Mouse (Mus musculus): ENCODE data around the gene Ap5s1. TPM values are rescaled to one million over a fixed set of nuclear protein-coding genes. Genes with fewer than 3 reads are reported as not detected.

The Ap5s1 gene
- polyA plus RNA-seq, 1 experiment from 2014 or later = 23.8 TPM

DNA sequence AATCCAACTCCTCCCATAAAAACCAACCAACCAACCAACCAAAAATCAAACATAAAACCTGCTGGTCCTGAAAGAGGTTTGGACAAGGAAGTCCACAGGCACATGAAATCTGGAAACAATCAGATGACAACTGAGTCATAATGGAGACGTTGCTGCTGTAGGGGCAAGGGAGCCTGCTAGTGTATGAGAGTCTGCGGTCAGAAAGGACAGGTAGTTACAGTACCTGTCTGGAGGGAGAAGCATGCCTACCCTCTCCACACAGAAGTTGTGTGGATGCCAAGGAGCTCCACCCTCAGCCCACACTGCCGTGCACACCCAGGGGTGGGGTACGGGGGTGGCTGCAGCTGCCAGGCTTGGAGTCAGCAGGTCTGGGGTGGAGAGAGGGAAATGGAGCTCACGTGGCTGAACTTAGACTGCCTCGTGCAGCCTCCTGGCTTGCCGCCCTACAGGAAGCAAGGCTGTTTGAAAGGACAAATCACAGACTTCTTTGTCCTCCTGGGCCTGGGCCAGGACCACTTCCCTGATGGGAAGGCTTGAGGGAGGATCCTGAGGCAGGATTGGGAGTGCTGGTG is 2.4 kb upstream of the Ap5s1 start:
- Histone ChIP-seq H3K27ac (replicated peaks; ENCODE audit: low read depth, low read length) (no peak overlapping the region), H3K4me3 (ENCODE audit: low read depth, low read length) (no peak overlapping the region), H3K4me1 (ENCODE audit: control insufficient read depth, insufficient read depth, low read length) (no peaks in the 10 kb centered on the region), H3K36me3 (replicated peaks; ENCODE audit: control insufficient read depth, insufficient read depth, low read depth, low read length) (no peaks in the 10 kb centered on the region), H3K9ac (replicated peaks; ENCODE audit: low read length) (peak overlapping the region; percentile 29; the same call in 1 of the 2 replicates), H3K27me3 (ENCODE audit: control insufficient read depth, insufficient read depth, low read length) (no peaks in the 10 kb centered on the region), H3K4me2 (ENCODE audit: low read depth, low read length) (no peak overlapping the region), H3K9me3 (replicated peaks; ENCODE audit: control insufficient read depth, low read length) (no peaks in the 10 kb centered on the region)
- ATAC-seq (replicated peaks; ENCODE audit: insufficient number of reproducible peaks, low FRiP score, low TSS enrichment, low read depth) (0 out of 2 replicates have a peak, but pooled peaks have one; percentile 24), DNase-seq (ENCODE audit: low spot score) (peak; percentile 37)
- WGBS = 41% methylated on average over 7 of the region's 7 CpGs

DNA sequence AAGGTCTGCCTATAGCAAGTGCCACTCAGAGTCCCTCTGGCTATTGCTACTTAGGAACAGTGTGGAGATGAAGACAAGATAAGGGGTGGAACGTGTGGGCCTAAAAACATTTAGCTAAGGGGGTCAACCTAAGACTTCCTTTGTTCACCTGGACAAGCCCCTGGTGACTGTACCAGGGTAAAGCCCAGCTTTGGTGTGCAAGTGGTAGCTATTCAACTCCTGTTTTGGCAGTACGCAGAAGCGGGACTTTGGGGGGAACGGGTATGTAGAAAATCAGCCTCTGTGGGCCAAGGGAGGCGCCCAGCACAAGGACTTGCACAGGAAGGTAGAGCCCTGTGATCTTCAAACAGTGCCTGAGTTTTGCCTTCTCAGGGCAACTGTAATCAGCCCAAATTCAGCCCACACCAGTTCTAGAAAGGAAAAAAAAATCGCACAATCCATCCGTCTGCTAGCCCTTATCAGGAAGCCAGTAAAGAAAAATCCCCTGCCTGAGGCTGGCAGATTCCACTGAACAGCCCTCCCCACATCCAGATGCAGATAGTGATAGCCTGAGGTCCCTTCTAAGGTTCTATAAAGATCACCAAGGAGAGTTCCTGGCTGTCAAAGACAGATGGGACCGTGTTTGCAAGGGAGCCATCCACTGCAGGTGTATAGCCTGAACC is 1.2 kb upstream of the Ap5s1 start:
- DNase-seq (ENCODE audit: low spot score) (no peak), ATAC-seq (replicated peaks; ENCODE audit: insufficient number of reproducible peaks, low FRiP score, low TSS enrichment, low read depth) (no peak)
- no peaks in the 10 kb centered on the region for H3K36me3 ChIP-seq (replicated peaks; ENCODE audit: control insufficient read depth, insufficient read depth, low read depth, low read length)
- H3K4me2 ChIP-seq (ENCODE audit: low read depth, low read length) = no peak overlapping the region
- no peak overlapping the region for H3K4me3 ChIP-seq (ENCODE audit: low read depth, low read length)
- H3K9ac ChIP-seq (replicated peaks; ENCODE audit: low read length) = no peak overlapping the region
- H3K9me3 ChIP-seq (replicated peaks; ENCODE audit: control insufficient read depth, low read length) = no peaks in the 10 kb centered on the region
- 86% methylated on average over 8 of the region's 8 CpGs for WGBS
- no peak overlapping the region for H3K27ac ChIP-seq (replicated peaks; ENCODE audit: low read depth, low read length)
- H3K27me3 ChIP-seq (ENCODE audit: control insufficient read depth, insufficient read depth, low read length) = no peaks in the 10 kb centered on the region
- H3K4me1 ChIP-seq (ENCODE audit: control insufficient read depth, insufficient read depth, low read length) = no peaks in the 10 kb centered on the region

DNA sequence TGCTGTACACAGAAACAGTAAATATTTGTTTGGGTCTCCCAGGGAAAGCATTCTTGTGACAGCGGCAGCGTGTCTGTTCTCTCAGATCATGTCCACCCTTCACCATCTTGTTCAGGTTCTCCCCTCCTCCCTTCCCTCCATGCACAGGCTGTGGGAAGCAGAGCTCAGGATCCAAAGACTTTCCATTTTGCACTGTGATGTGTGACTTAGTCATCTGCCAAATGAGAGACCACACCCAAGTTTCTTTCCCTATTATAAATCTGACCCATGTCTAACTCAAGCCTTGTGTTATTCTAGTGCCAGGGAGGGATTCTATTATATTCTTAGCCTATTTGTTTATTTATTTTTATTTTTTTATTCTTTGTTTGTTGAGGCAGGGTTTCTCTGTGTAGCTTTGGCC is 1.5 kb downstream of the Ap5s1 start:
- Histone ChIP-seq H3K36me3 (replicated peaks; ENCODE audit: control insufficient read depth, insufficient read depth, low read depth, low read length) (no peaks in the 10 kb centered on the region), H3K4me3 (ENCODE audit: low read depth, low read length) (no peak overlapping the region), H3K27ac (replicated peaks; ENCODE audit: low read depth, low read length) (no peak overlapping the region), H3K9me3 (replicated peaks; ENCODE audit: control insufficient read depth, low read length) (no peaks in the 10 kb centered on the region), H3K9ac (replicated peaks; ENCODE audit: low read length) (no peak overlapping the region), H3K4me2 (ENCODE audit: low read depth, low read length) (no peak overlapping the region), H3K4me1 (ENCODE audit: control insufficient read depth, insufficient read depth, low read length) (peaks cover 3% of the 10 kb centered on the region), H3K27me3 (ENCODE audit: control insufficient read depth, insufficient read depth, low read length) (no peaks in the 10 kb centered on the region)
- ATAC-seq (replicated peaks; ENCODE audit: insufficient number of reproducible peaks, low FRiP score, low TSS enrichment, low read depth) (no peak), DNase-seq (ENCODE audit: low spot score) (no peak)
- WGBS = 89% methylated on average over 2 of the region's 2 CpGs

DNA sequence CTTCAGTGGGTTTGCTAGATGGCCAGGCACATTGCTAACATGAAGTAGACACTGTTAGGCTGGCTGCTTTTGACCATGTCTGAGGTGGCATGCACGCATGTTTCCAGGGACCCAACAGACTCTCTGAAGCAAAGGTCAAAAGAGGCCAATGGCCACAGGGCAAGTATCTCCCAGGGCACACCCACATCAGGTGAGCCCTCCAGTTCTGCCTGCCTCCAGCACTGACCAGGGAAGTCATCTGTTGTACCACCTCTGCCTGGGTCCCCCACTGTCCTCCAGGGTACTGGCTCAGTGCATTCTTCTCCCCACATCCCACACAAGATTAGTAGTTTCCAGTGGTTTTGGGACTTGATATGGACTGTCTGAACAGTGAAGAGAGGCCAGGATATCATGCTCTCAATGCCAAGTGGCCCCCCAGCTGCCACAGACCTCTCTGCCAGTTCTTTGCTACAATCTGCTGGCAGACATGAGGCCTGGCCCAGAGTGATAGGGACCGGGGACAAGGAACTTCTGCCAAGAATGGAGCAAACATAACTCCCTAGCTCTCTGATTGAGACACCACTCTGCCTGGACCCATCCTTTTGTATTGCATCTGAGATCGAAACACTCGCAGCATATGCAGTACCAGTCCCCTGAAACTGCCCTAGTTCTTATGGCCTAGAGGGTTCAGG is 2.4 kb downstream of the Ap5s1 start:
- H3K36me3 ChIP-seq (replicated peaks; ENCODE audit: control insufficient read depth, insufficient read depth, low read depth, low read length) = no peaks in the 10 kb centered on the region
- WGBS = 73% methylated on average over 4 of the region's 4 CpGs
- no peaks in the 10 kb centered on the region for H3K9me3 ChIP-seq (replicated peaks; ENCODE audit: control insufficient read depth, low read length)
- no peak overlapping the region; the same call in 1 of the 2 replicates for H3K4me3 ChIP-seq (ENCODE audit: low read depth, low read length)
- peak overlapping the region; percentile 75 for H3K9ac ChIP-seq (replicated peaks; ENCODE audit: low read length)
- peak overlapping the region; percentile 59 for H3K4me2 ChIP-seq (ENCODE audit: low read depth, low read length)
- H3K27ac ChIP-seq (replicated peaks; ENCODE audit: low read depth, low read length) = no peak overlapping the region
- ATAC-seq (replicated peaks; ENCODE audit: insufficient number of reproducible peaks, low FRiP score, low TSS enrichment, low read depth) = 0 out of 2 replicates have a peak, but pooled peaks have one; percentile 1
- peaks cover 3% of the 10 kb centered on the region for H3K4me1 ChIP-seq (ENCODE audit: control insufficient read depth, insufficient read depth, low read length)
- H3K27me3 ChIP-seq (ENCODE audit: control insufficient read depth, insufficient read depth, low read length) = no peaks in the 10 kb centered on the region
- DNase-seq (ENCODE audit: low spot score) = no peak

DNA sequence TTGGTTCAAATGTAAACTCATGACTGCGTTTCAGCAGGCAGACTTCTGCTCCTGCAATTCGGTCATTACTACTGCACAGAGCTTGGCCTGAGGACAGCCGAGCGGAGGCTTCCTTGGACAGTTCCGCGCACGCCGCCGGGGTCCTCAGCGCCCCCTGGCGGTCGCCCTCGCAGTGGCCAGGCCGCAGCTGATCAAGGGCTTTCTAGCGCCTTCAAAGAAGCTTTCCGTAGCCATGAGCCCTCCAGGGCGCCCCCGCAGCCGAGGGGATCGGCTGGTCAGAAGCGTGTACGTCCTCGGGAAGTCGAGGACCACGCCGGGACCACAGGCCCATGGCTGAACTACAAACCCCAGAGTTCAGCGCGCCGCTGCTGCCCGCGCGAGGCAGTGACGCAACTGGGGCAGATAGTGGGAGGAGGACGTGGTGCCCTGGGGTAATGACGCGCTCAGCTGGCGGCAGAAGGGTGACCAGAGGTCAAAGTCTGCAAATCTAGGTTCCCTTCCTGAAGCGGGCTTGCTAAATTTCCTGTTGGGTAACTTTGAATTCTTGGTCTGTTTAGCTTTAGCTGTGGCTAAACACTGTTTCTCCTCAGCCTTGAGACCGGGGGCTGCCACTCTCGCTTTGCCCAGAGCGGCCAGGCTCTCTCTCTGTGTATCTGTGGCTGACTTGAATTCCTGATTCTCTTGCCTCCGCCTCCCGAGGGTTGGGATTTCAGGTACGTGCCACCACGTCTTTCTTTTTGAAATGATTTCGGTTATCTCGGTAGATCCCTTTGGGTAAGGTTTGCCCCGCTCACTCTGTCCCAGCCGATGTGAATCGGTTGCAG is 3.3 kb downstream of the Ap5s1 start:
- no peaks in the 10 kb centered on the region for H3K9me3 ChIP-seq (replicated peaks; ENCODE audit: control insufficient read depth, low read length)
- DNase-seq (ENCODE audit: low spot score) (peak; percentile 94), ATAC-seq (replicated peaks; ENCODE audit: insufficient number of reproducible peaks, low FRiP score, low TSS enrichment, low read depth) (peak; percentile 96)
- H3K9ac ChIP-seq (replicated peaks; ENCODE audit: low read length) = peak overlapping the region; percentile 75
- no peaks in the 10 kb centered on the region for H3K36me3 ChIP-seq (replicated peaks; ENCODE audit: control insufficient read depth, insufficient read depth, low read depth, low read length)
- no peaks in the 10 kb centered on the region for H3K27me3 ChIP-seq (ENCODE audit: control insufficient read depth, insufficient read depth, low read length)
- peaks cover 3% of the 10 kb centered on the region for H3K4me1 ChIP-seq (ENCODE audit: control insufficient read depth, insufficient read depth, low read length)
- peak overlapping the region; percentile 59 for H3K4me2 ChIP-seq (ENCODE audit: low read depth, low read length)
- peak overlapping the region; percentile 61; the same call in 1 of the 2 replicates for H3K27ac ChIP-seq (replicated peaks; ENCODE audit: low read depth, low read length)
- peak overlapping the region; percentile 56 for H3K4me3 ChIP-seq (ENCODE audit: low read depth, low read length)
- 2% methylated on average over 50 of the region's 50 CpGs for WGBS

DNA sequence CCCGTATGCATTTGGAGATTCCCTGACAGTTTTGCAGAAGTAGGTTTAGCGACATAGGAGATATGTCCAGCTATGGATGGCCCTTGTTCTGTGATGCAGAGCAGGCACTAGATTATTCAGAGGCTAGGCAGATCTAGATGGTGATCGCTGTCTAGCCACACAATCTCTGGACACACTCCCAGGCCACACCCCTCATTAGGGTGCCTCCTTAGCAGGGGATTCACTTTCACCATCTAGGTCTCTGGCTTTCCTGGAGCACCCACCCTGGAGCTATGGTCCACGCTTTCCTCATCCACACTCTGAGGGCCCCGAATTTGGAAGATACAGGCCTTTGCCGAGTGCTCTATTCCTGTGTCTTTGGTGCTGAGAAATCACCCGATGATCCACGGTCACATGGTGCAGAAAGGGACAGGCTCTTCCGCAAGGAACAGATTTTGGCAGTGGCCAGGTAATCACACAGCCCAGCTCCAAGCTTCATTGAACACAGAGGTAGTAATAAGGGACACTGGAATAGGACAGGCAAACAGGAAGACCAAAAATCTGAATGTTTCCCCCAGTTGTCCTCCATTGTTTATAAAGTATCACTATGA is 4.2 kb downstream of the Ap5s1 start:
- WGBS = 69% methylated on average over 9 of the region's 9 CpGs

DNA sequence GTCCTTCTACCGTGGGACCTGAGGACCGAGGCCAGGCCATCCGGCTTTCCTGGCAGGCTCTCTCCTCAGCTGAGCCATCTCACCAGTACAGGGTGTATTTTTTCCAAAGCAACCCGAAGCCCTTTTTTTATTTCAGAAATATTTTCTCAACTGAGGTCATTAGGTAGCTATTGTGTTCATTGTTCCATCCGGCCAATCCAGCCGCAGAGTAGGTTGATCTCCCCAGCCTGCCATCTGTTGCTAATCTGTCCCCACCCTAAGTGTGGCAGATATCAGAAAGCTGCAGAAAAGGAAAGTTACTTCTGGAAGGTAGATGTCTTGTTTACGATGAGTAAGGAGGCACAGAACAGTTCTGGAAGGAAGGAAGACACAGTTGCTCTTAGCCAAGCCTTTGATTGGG is 6.9 kb downstream of the Ap5s1 start:
- WGBS = 85% methylated on average over 7 of the region's 7 CpGs
- ATAC-seq (replicated peaks; ENCODE audit: insufficient number of reproducible peaks, low FRiP score, low TSS enrichment, low read depth) = no peak
- Histone ChIP-seq H3K36me3 (replicated peaks; ENCODE audit: control insufficient read depth, insufficient read depth, low read depth, low read length) (no peaks in the 10 kb centered on the region), H3K4me2 (ENCODE audit: low read depth, low read length) (no peak overlapping the region), H3K9ac (replicated peaks; ENCODE audit: low read length) (no peak overlapping the region), H3K9me3 (replicated peaks; ENCODE audit: control insufficient read depth, low read length) (no peaks in the 10 kb centered on the region), H3K27ac (replicated peaks; ENCODE audit: low read depth, low read length) (no peak overlapping the region), H3K4me3 (ENCODE audit: low read depth, low read length) (no peak overlapping the region), H3K27me3 (ENCODE audit: control insufficient read depth, insufficient read depth, low read length) (no peaks in the 10 kb centered on the region), H3K4me1 (ENCODE audit: control insufficient read depth, insufficient read depth, low read length) (peaks cover 3% of the 10 kb centered on the region)
- no peak for DNase-seq (ENCODE audit: low spot score)

More for the DNA sequence above, 4.2 kb downstream of the Ap5s1 start:
- Histone ChIP-seq H3K4me3 (ENCODE audit: low read depth, low read length) (peak overlapping the region; percentile 56), H3K9ac (replicated peaks; ENCODE audit: low read length) (peak overlapping the region; percentile 75), H3K4me1 (ENCODE audit: control insufficient read depth, insufficient read depth, low read length) (peaks cover 3% of the 10 kb centered on the region), H3K27ac (replicated peaks; ENCODE audit: low read depth, low read length) (no peak overlapping the region), H3K27me3 (ENCODE audit: control insufficient read depth, insufficient read depth, low read length) (no peaks in the 10 kb centered on the region), H3K9me3 (replicated peaks; ENCODE audit: control insufficient read depth, low read length) (no peaks in the 10 kb centered on the region), H3K4me2 (ENCODE audit: low read depth, low read length) (peak overlapping the region; percentile 59), H3K36me3 (replicated peaks; ENCODE audit: control insufficient read depth, insufficient read depth, low read depth, low read length) (no peaks in the 10 kb centered on the region)
- ATAC-seq (replicated peaks; ENCODE audit: insufficient number of reproducible peaks, low FRiP score, low TSS enrichment, low read depth) (no peak), DNase-seq (ENCODE audit: low spot score) (no peak)
